Mouse (Mus musculus) kidney, embryonic 16.5 days (tissue): ENCODE results near the gene Cct3. TPM values are rescaled to one million over a fixed set of nuclear protein-coding genes. Genes with fewer than 3 reads are reported as not detected.

ENCODE experiments used
- ATAC-seq: fragments of 200-750 bp; cut with Nextera tagmentation; 2 replicates; pipeline ENCODE4 v1.8.0; 2017; ENCODE audit warnings: moderate TSS enrichment; ENCODE audit not compliant: low FRiP score, low TSS enrichment
- H3K27ac ChIP-seq: fragments of 300-500 bp; sonication (generic); 2 replicates; pipeline ENCODE4 v1.5.1; 2014; ENCODE audit warnings: low read length
- H3K27me3 ChIP-seq: fragments of 300-500 bp; sonication (generic); 2 replicates; pipeline ENCODE4 v1.6.1; 2014; ENCODE audit warnings: low read length, control low read depth, mixed read lengths; ENCODE audit not compliant: insufficient read depth
- H3K36me3 ChIP-seq: fragments of 300-500 bp; sonication (generic); 2 replicates; pipeline ENCODE4 v1.6.1; 2014; ENCODE audit warnings: low read length, control low read depth, mixed read lengths; ENCODE audit not compliant: insufficient read depth
- H3K4me1 ChIP-seq: fragments of 300-500 bp; sonication (generic); 2 replicates; pipeline ENCODE4 v1.6.1; 2014; ENCODE audit warnings: low read length, control low read depth, mixed read lengths; ENCODE audit not compliant: insufficient read depth
- H3K4me2 ChIP-seq: fragments of 300-500 bp; sonication (generic); replicated peaks from 2 replicates; pipeline ENCODE4 v1.6.1; 2014; ENCODE audit warnings: low read depth, low read length
- H3K4me3 ChIP-seq: fragments of 300-500 bp; sonication (generic); 2 replicates; pipeline ENCODE4 v1.5.1; 2014; ENCODE audit warnings: mild to moderate bottlenecking, low read length
- H3K9ac ChIP-seq: fragments of 300-500 bp; sonication (generic); replicated peaks from 2 replicates; pipeline ENCODE4 v1.6.1; 2014; ENCODE audit warnings: low read length
- H3K9me3 ChIP-seq: fragments of 300-500 bp; sonication (generic); 2 replicates; pipeline ENCODE4 v1.6.1; 2016; ENCODE audit warnings: low read length, control low read depth
- WGBS: fragments of 180-500 bp; shearing (Covaris S2); extraction: QIAGEN DNeasy Blood & Tissue Kit; methylation state at CpG from one replicate; pipeline ENCODE4 v1.1.7; 2014; 5-methylcytosine and 5-hydroxymethylcytosine counted together
- polyA plus RNA-seq: library from polyadenylated mRNA; unstranded; fragments of >200 nt; fragmentation: Nextera tagmentation; extraction: Ambion mirVana; gene quantifications from 2 replicates; pipeline ENCODE4 v1.2.1, GENCODE M21; 2015

Cct3 gene
- polyA plus RNA-seq, 1 experiment from 2014 or later: 599 TPM

GRCm38 (mm10) chr3:88334029-88334658, 37.2 kb downstream of the Cct3 start:
- Histone ChIP-seq H3K4me1 (peaks cover 28% of the 10 kb centered on the region), H3K9me3 (no peaks in the 10 kb centered on the region), H3K36me3 (no peaks in the 10 kb centered on the region), H3K4me3 (peak overlapping the region; percentile 27), H3K9ac (peak overlapping the region; percentile 60), H3K4me2 (peak overlapping the region; percentile 69), H3K27ac (peak overlapping the region; percentile 52; the same call in 1 of the 2 replicates), H3K27me3 (no peaks in the 10 kb centered on the region)
- ATAC-seq: no peak
- WGBS: 40% methylated on average over 12 of the region's 12 CpGs

DNA sequence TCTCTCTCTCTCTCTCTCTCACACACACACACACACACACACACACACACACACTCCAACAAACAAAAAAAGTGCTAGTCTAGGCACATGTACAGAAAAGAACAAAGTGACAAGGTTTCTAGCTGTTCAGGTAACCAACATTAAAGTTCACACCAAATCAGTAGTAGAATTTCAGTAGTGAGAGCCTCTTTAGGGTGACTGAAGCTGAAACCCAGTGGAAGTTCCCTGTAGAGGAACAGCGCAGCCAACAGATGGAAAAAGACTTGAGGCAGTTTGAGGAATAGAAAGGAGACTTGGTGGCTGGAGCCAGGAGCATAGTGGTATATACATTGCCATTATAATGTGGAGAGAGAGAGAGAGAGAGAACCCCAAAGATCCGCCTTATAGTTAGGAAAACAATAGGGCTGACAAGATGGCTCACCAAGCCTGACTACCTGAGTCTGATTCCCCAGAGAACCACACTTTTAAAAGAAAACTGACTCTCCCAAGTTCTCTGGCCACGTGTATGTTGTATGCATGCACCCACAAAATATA, 38.1 kb downstream of the Cct3 start:
- Histone ChIP-seq H3K4me3 (peak overlapping the region; percentile 87), H3K4me1 (peaks cover 28% of the 10 kb centered on the region), H3K4me2 (peak overlapping the region; percentile 69), H3K36me3 (no peaks in the 10 kb centered on the region), H3K27me3 (no peaks in the 10 kb centered on the region), H3K9me3 (no peaks in the 10 kb centered on the region), H3K9ac (peak overlapping the region; percentile 80), H3K27ac (peak overlapping the region; percentile 97)
- WGBS: 32% methylated on average over 3 of the region's 3 CpGs
- no peak for ATAC-seq

- no peaks in the 10 kb centered on the region for H3K27me3 ChIP-seq
- peak; percentile 59; the same call in 1 of the 2 replicates for ATAC-seq
- peak overlapping the region; percentile 69 for H3K4me2 ChIP-seq
- peak overlapping the region; percentile 97 for H3K27ac ChIP-seq
- H3K4me3 ChIP-seq: peak overlapping the region; percentile 87
- under 1% methylated on average over 27 of the region's 27 CpGs for WGBS
- no peaks in the 10 kb centered on the region for H3K9me3 ChIP-seq
- H3K36me3 ChIP-seq: no peaks in the 10 kb centered on the region
- H3K9ac ChIP-seq: peak overlapping the region; percentile 80
- H3K4me1 ChIP-seq: peaks cover 28% of the 10 kb centered on the region
These were observed 38.6 kb downstream of the Cct3 start for GRCm38 (mm10) chr3:88335436-88336053.

DNA sequence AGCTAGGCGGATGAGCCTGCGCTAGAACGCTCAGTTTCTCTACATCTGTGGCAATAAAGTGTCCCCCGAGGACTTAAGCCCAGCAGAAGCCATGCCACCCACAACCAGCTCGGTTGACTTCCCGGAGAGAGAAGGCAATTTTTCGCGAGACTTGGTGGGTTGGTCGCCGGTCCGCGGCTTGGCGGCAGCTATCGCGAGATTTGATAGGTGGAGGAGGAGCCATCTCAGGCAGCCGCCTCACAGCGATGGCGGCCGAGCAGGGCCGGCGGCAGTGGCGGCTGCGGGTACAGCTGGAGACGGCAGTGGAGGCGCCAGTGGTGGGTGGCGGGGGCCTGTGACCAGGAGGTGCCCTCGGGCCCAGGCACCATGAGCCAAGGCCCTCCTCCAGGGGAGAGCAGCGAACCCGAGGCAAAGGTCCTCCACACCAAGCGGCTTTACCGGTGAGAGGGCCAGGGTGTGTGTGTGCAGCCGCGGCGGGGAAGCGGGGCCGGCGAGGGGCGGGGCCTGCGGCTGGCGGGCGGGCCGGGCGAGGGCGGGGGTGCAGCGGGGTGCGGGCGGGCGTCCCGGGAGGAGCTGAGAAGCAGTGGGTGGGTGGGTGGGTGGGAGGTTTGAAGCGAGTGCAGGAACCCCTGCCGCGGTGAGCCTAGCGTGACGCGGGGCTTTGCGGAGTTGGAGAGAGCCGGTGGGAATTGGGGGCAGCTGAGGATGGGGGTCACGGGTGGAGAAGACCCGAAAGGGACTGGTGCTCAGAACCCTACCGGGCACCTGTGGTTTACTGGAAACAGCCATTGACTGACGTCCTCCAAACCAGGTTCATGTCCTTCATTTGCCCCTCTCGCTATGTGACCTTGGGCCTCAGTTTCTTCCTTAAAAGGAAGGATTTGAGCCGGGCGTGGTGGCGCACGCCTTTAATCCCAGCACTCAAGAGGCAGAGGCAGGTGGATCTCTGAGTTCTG, 39.4 kb downstream of the Cct3 start, which contains the start of the genes Tmem79 and Smg5:
Tmem79 (minus strand) TSS at position 91 of the 956 bp plus-strand sequence.
Smg5 (plus strand) TSS at position 203 of the 956 bp plus-strand sequence.
- ATAC-seq: peak; percentile 94
- WGBS: 1% methylated on average over 43 of the region's 66 CpGs
- Histone ChIP-seq H3K4me2 (peak within 1 kb of the TSS; percentile 69), H3K27me3 (no peaks in the 10 kb centered on the region), H3K9me3 (no peaks in the 10 kb centered on the region), H3K9ac (peak within 1 kb of the TSS; percentile 80), H3K36me3 (no peaks in the 10 kb centered on the region), H3K27ac (peak within 1 kb of the TSS; percentile 97), H3K4me3 (peak within 1 kb of the TSS; percentile 87), H3K4me1 (peaks cover 28% of the 10 kb centered on the region)

DNA sequence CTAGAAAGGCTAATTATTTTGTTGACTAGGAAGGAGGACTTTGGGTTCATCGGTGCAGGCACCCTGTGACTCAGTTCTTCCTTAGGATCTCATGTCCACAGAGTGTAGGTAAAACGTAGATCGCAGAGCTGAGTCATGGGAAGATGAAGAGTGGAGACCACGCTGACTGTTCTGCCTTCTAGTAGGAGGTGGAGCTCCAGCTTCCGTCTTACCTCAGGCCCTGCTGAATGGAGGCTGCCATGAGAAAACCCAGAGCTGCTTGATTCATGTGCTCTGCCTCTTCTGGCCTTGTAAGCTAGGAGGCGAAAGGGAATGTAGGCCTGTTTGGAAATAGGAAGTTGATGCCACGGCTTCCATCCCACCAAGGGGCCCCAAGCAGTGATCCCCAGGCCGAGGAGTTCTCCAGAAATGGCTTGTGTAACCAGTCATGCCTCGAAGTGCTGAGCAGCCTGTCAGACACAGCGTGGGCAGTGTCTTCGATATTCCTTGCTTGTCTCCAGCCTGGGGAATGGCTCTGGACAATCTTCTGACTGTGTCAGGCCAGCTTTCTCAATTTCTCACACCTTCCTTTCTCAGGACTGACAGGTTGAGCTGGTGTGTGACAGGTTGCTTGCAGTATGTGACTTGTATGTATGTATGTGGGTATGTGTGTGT, 40.6 kb downstream of the Cct3 start:
- H3K4me1 ChIP-seq: peaks cover 28% of the 10 kb centered on the region
- H3K9me3 ChIP-seq: no peaks in the 10 kb centered on the region
- peak overlapping the region; percentile 20; the same call in 1 of the 2 replicates for H3K9ac ChIP-seq
- H3K27ac ChIP-seq: 0 out of 2 replicates have a peak overlapping the region, but pooled peaks have one; percentile 32
- H3K27me3 ChIP-seq: no peaks in the 10 kb centered on the region
- peak overlapping the region; percentile 12; the same call in 1 of the 2 replicates for H3K4me3 ChIP-seq
- peak overlapping the region; percentile 61 for H3K4me2 ChIP-seq
- WGBS: 68% methylated on average over 11 of the region's 11 CpGs
- ATAC-seq: no peak
- peaks cover 9% of the 10 kb centered on the region for H3K36me3 ChIP-seq

- H3K36me3 ChIP-seq: peaks cover 17% of the 10 kb centered on the region
- WGBS: 94% methylated on average over 7 of the region's 7 CpGs
- H3K4me3 ChIP-seq: no peak overlapping the region
- peaks cover 28% of the 10 kb centered on the region for H3K4me1 ChIP-seq
- H3K9me3 ChIP-seq: no peaks in the 10 kb centered on the region
- H3K27ac ChIP-seq: no peak overlapping the region
- no peak for ATAC-seq
- H3K9ac ChIP-seq: no peak overlapping the region
- no peaks in the 10 kb centered on the region for H3K27me3 ChIP-seq
- no peak overlapping the region for H3K4me2 ChIP-seq
These were observed 41.4 kb downstream of the Cct3 start for GRCm38 (mm10) chr3:88338316-88338715.

DNA sequence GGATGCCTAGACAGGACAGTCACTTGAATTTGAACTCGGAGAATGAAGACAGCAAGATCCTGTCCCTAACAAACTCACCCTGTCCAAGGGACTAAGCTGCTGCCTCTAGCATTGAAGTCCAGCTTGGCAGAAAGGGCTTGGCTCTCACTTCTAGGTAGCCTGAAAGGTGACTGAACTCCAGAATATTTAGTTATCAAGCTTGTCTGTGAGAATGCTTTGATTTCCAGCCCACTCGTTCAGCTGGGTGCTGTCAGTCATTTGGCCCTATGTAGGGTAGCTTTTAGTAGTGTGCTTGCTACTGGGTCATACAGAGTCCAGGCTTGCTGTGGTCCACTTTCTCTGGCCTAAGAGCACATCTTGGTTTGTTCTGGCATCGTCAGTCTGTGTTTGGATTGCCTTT, 42.1 kb downstream of the Cct3 start:
- H3K4me3 ChIP-seq: no peak overlapping the region
- 70% methylated on average over 3 of the region's 3 CpGs for WGBS
- no peak overlapping the region for H3K27ac ChIP-seq
- no peak overlapping the region for H3K4me2 ChIP-seq
- peaks cover 24% of the 10 kb centered on the region for H3K36me3 ChIP-seq
- H3K27me3 ChIP-seq: no peaks in the 10 kb centered on the region
- ATAC-seq: no peak
- H3K9ac ChIP-seq: no peak overlapping the region; the same call in 1 of the 2 replicates
- H3K9me3 ChIP-seq: no peaks in the 10 kb centered on the region
- H3K4me1 ChIP-seq: peaks cover 23% of the 10 kb centered on the region

DNA sequence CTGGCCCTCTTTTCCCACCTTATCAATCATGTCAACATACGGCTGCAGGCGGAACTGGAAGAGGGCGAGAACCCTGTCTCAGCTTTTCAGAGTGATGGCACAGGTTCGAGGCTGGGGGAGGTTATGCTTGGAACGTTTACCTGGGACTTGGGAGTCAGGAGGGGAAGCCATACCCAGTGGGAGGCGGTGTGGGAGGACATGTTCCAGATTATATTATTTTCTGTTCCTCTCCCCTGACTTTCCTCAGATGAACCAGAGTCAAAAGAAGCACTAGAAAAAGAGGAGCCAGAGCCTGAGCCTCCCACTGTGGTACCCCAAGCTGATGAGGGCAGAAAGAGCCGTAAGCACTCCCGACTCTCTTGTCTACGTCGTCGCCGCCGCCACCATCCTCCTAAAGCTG, 53.8 kb downstream of the Cct3 start:
- 88% methylated on average over 13 of the region's 13 CpGs for WGBS

GRCm38 (mm10) chr3:88352907-88353306, 56.0 kb downstream of the Cct3 start:
- 95% methylated on average over 9 of the region's 9 CpGs for WGBS
- Histone ChIP-seq H3K27ac (no peak overlapping the region), H3K4me1 (no peaks in the 10 kb centered on the region), H3K27me3 (no peaks in the 10 kb centered on the region), H3K36me3 (peaks cover 92% of the 10 kb centered on the region), H3K9me3 (no peaks in the 10 kb centered on the region), H3K4me3 (no peak overlapping the region), H3K4me2 (no peak overlapping the region), H3K9ac (no peak overlapping the region)
- no peak for ATAC-seq

More for the DNA sequence above, 53.8 kb downstream of the Cct3 start:
- Histone ChIP-seq H3K27me3 (no peaks in the 10 kb centered on the region), H3K36me3 (peaks cover 92% of the 10 kb centered on the region), H3K9me3 (no peaks in the 10 kb centered on the region), H3K9ac (no peak overlapping the region), H3K4me2 (no peak overlapping the region), H3K4me1 (no peaks in the 10 kb centered on the region), H3K27ac (no peak overlapping the region), H3K4me3 (no peak overlapping the region)
- no peak for ATAC-seq
